Mouse (Mus musculus): ENCODE data around the gene Hmg20b. TPM values are rescaled to one million over a fixed set of nuclear protein-coding genes. Genes with fewer than 3 reads are reported as not detected.

The Hmg20b gene
- total RNA-seq, 1 experiment: 43.5 TPM

DNA sequence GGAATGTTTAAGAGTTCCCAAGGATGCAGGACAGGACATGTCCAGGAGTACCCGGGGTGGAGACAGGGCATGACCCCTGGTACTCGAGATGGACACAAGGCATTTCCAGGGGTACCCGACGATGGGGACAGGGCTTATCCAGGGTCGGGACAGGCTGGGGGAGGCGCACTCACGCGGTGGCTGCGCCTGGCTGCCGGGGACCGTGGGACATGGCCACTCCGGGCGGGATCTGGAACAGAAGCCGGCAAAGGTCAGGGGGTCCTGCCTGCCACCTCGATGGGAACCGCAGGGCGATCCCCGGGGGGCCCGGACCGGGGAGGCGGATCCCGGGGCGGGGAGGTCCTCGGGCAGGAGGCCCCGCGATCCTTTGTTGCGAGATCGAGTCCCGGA lies 324 bp downstream of the Hmg20b start:
- Histone ChIP-seq H3K27ac (ENCODE audit: insufficient read depth, low read depth, low read length, poor library complexity, severe bottlenecking) (peak overlapping the region; percentile 2; the same call in 1 of the 2 replicates), H3K36me3 (ENCODE audit: control insufficient read depth, insufficient read depth, low read length, poor library complexity, severe bottlenecking) (no peaks in the 10 kb centered on the region), H3K9ac (ENCODE audit: insufficient read depth, low read depth, low read length, poor library complexity, severe bottlenecking) (peak overlapping the region; percentile 67), H3K9me3 (ENCODE audit: control insufficient read depth, insufficient read depth, low read depth, low read length) (no peaks in the 10 kb centered on the region), H3K4me3 (ENCODE audit: insufficient read depth in 1 of 2, low read depth in 1 of 2, low read length in 2 of 2, poor library complexity in 1 of 2, severe bottlenecking in 1 of 2) (peak overlapping the region; percentile 69 to 87), H3K4me1 (ENCODE audit: control insufficient read depth in 2 of 2, insufficient read depth in 2 of 2, low read length in 2 of 2, poor library complexity in 1 of 2) (peaks cover 9 to 19% of the 10 kb centered on the region in 2 experiments; a peak in 3 of 4 replicates)
- in situ Hi-C loops (cut with MboI; ENCODE audit: low sequenced_read_pairs in 2 of 2, unreplicated experiment in 2 of 2): no loop called here
- no peak for TF ChIP-seq HCFC1 (IDR thresholded peaks at IDR 0.05; ENCODE audit: borderline replicate concordance, insufficient read depth, low read length)
- TF ChIP-seq ZNF384 (IDR thresholded peaks at IDR 0.05; ENCODE audit: low read depth, low read length): no peak
- no peak for TF ChIP-seq MAFK (IDR thresholded peaks at IDR 0.05; ENCODE audit: insufficient read depth, low read depth, low read length)
- no peak for TF ChIP-seq CHD2 (IDR thresholded peaks at IDR 0.05; ENCODE audit: low read depth, low read length)
- TF ChIP-seq ZC3H11A (IDR thresholded peaks at IDR 0.05; ENCODE audit: borderline replicate concordance, low read depth, low read length): no peak
- DNase-seq (ENCODE audit: low read depth, low spot score): no peak

DNA sequence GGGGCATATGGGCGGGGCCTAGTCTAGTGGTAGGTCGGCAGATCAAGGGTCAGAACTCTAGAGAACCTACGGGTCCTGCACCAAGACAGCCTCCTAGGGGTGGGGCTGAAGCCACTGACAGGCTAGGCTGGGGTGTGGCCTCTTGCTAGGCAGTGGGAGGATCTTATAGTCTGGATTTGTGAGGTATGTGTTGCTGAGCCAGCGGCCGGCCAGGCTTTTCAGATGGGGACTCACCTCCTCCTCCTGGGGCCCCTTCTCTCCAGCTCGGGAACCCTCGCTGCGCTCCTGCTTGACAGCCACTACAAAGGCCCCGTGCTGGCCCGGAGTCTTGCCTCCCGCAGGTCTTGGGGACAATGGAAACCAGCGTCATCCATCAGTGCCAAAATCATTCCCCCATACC lies 1.1 kb downstream of the Hmg20b start:
- Histone ChIP-seq H3K9ac (ENCODE audit: insufficient read depth, low read depth, low read length, poor library complexity, severe bottlenecking) (no peak overlapping the region; the same call in 1 of the 2 replicates), H3K27ac (ENCODE audit: insufficient read depth, low read depth, low read length, poor library complexity, severe bottlenecking) (no peak overlapping the region; the same call in 1 of the 2 replicates), H3K4me3 (ENCODE audit: insufficient read depth in 1 of 2, low read depth in 1 of 2, low read length in 2 of 2, poor library complexity in 1 of 2, severe bottlenecking in 1 of 2) (peak overlapping the region; percentile 69 to 87), H3K36me3 (ENCODE audit: control insufficient read depth, insufficient read depth, low read length, poor library complexity, severe bottlenecking) (no peaks in the 10 kb centered on the region), H3K4me1 (ENCODE audit: control insufficient read depth in 2 of 2, insufficient read depth in 2 of 2, low read length in 2 of 2, poor library complexity in 1 of 2) (peaks cover 4 to 12% of the 10 kb centered on the region in 2 experiments; a peak in 3 of 4 replicates), H3K9me3 (ENCODE audit: control insufficient read depth, insufficient read depth, low read depth, low read length) (no peaks in the 10 kb centered on the region)
- in situ Hi-C loops (cut with MboI; ENCODE audit: low sequenced_read_pairs in 2 of 2, unreplicated experiment in 2 of 2): no loop called here
- DNase-seq (ENCODE audit: low read depth, low spot score): peak; percentile 87
- TF ChIP-seq ZNF384 (IDR thresholded peaks at IDR 0.05; ENCODE audit: low read depth, low read length) (no peak), ZC3H11A (IDR thresholded peaks at IDR 0.05; ENCODE audit: borderline replicate concordance, low read depth, low read length) (no peak), CHD2 (IDR thresholded peaks at IDR 0.05; ENCODE audit: low read depth, low read length) (no peak), HCFC1 (IDR thresholded peaks at IDR 0.05; ENCODE audit: borderline replicate concordance, insufficient read depth, low read length) (no peak), MAFK (IDR thresholded peaks at IDR 0.05; ENCODE audit: insufficient read depth, low read depth, low read length) (no peak)

DNA sequence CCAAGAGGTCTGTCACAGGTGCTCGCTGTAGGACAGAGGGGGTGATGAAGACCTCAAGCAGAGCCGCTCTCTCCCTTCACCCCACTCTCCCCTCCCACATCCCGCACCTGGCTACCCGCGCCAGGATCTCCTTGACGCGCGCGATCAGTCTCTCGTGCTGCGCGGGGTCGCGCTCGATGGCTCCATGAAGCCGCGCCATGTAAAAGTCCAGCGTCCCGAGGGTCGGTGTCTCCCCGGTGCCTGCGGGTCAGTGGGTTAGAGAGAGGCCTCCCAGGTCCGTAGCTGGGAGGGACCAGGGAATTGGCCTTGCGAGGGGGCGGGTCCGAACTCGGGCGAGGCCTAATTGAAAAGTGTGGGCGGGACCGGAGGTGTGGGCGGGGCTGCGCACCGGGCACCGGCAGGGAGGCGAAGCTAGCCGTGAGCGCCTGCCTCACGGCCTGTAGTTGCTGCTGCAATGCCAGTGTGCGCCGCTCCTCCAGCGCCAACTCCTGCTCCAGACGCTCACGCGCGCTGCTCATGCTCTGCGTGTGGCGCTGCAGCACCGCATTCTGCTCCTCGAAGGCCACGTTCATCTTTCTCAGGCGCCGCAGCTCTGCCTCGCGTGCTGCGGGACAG lies 3.7 kb downstream of the Hmg20b start:
- Histone ChIP-seq H3K36me3 (ENCODE audit: control insufficient read depth, insufficient read depth, low read length, poor library complexity, severe bottlenecking) (no peaks in the 10 kb centered on the region), H3K4me1 (ENCODE audit: control insufficient read depth in 2 of 2, insufficient read depth in 2 of 2, low read length in 2 of 2, poor library complexity in 1 of 2) (peaks cover 4 to 8% of the 10 kb centered on the region in 2 experiments; a peak in 3 of 4 replicates), H3K9me3 (ENCODE audit: control insufficient read depth, insufficient read depth, low read depth, low read length) (no peaks in the 10 kb centered on the region), H3K27ac (ENCODE audit: insufficient read depth, low read depth, low read length, poor library complexity, severe bottlenecking) (no peak overlapping the region), H3K4me3 (ENCODE audit: insufficient read depth in 1 of 2, low read depth in 1 of 2, low read length in 2 of 2, poor library complexity in 1 of 2, severe bottlenecking in 1 of 2) (peak overlapping the region; percentile 31 to 60), H3K9ac (ENCODE audit: insufficient read depth, low read depth, low read length, poor library complexity, severe bottlenecking) (peak overlapping the region; percentile 64; the same call in 1 of the 2 replicates)
- in situ Hi-C loops (cut with MboI; ENCODE audit: low sequenced_read_pairs in 2 of 2, unreplicated experiment in 2 of 2): no loop called here
- TF ChIP-seq ZNF384 (IDR thresholded peaks at IDR 0.05; ENCODE audit: low read depth, low read length) (no peak), CHD2 (IDR thresholded peaks at IDR 0.05; ENCODE audit: low read depth, low read length) (no peak)
- DNase-seq (ENCODE audit: low read depth, low spot score): no peak

DNA sequence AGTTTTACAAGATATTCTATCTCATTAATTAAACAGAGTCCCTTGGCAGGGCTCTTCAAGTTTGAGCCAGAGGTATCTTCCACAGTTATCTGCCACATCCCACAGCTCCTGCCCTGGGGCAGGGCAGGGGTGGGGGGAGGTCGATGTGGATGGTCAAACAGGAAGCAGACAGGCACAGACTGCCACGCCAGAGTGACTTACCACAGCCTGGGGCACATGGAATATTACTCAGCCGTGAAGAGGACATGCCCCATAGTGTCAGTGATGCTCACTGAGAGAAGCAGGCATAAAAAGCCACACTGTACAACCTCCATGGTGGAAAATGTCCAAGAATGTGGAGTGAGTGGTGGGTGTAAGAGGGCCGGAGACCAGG lies 5.1 kb downstream of the Hmg20b start:
- no peaks in the 10 kb centered on the region for H3K9me3 ChIP-seq (ENCODE audit: control insufficient read depth, insufficient read depth, low read depth, low read length)
- H3K9ac ChIP-seq (ENCODE audit: insufficient read depth, low read depth, low read length, poor library complexity, severe bottlenecking): no peak overlapping the region
- TF ChIP-seq ZC3H11A (IDR thresholded peaks at IDR 0.05; ENCODE audit: borderline replicate concordance, low read depth, low read length) (no peak), ZNF384 (IDR thresholded peaks at IDR 0.05; ENCODE audit: low read depth, low read length) (no peak), MAFK (IDR thresholded peaks at IDR 0.05; ENCODE audit: insufficient read depth, low read depth, low read length) (no peak), HCFC1 (IDR thresholded peaks at IDR 0.05; ENCODE audit: borderline replicate concordance, insufficient read depth, low read length) (no peak), CHD2 (IDR thresholded peaks at IDR 0.05; ENCODE audit: low read depth, low read length) (no peak)
- H3K4me1 ChIP-seq (ENCODE audit: control insufficient read depth in 2 of 2, insufficient read depth in 2 of 2, low read length in 2 of 2, poor library complexity in 1 of 2): peaks cover 4 to 18% of the 10 kb centered on the region in 2 experiments; a peak in 3 of 4 replicates
- in situ Hi-C loops (cut with MboI; ENCODE audit: low sequenced_read_pairs in 2 of 2, unreplicated experiment in 2 of 2): no loop called here
- H3K4me3 ChIP-seq (ENCODE audit: insufficient read depth in 1 of 2, low read depth in 1 of 2, low read length in 2 of 2, poor library complexity in 1 of 2, severe bottlenecking in 1 of 2): no peak overlapping the region
- H3K27ac ChIP-seq (ENCODE audit: insufficient read depth, low read depth, low read length, poor library complexity, severe bottlenecking): no peak overlapping the region
- no peaks in the 10 kb centered on the region for H3K36me3 ChIP-seq (ENCODE audit: control insufficient read depth, insufficient read depth, low read length, poor library complexity, severe bottlenecking)
- no peak for DNase-seq (ENCODE audit: low read depth, low spot score)
